Mouse (Mus musculus) layer of hippocampus, adult 11-12 months (tissue): Measurements from ENCODE around the gene Vsig10.
A peak's percentile ranks its signal among the peaks of the same experiment; 100 is the strongest.
"Not testable (repeated sequence)": the region's sequence is repeated elsewhere in the genome, so short reads cannot be mapped to it uniquely, and the experiment has no call there.

Experiments
- DNase-seq: peaks from one replicate; pipeline ENCODE4 v3.0.0; 2022; ENCODE audit warnings: low spot score

Gene Vsig10

GRCm38 (mm10) chr5:117318741-117319629 is at the start of gene Vsig10:
Vsig10 (plus strand) TSS chr5:117319083.
- DNase-seq, result peak; percentile 43

GRCm38 (mm10) chr5:117269395-117269794 is 49.5 kb upstream of the Vsig10 start:
- DNase-seq, result no peak

- DNase-seq, result peak; percentile 62
These were observed 46.9 kb upstream of the Vsig10 start for GRCm38 (mm10) chr5:117271945-117272344.

DNA sequence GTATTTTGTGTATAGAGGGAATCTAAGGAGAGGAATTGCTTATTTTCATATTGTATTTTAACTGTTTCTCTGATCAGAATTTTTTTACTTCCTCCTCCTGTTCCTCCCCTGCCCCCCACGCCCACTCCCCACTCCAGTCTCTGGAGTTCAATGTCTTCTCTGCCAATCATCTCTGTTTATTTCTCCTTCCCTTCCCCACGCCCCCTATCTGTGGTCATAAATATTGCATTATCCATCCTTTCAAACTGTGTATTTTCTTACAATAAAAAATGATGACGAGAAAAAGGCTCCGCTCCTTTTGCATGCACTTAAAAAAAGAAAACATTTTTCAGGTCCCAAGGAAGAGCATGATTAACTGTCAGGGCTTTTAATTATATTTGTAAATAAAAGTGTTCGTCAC is 44.1 kb upstream of the Vsig10 start:
- DNase-seq, result no peak

GRCm38 (mm10) chr5:117277784-117278183 is 41.1 kb upstream of the Vsig10 start:
- no peak for DNase-seq

GRCm38 (mm10) chr5:117278809-117279668 is 39.8 kb upstream of the Vsig10 start:
- no peak for DNase-seq

- DNase-seq, result no peak
These were observed 39.2 kb upstream of the Vsig10 start for GRCm38 (mm10) chr5:117279669-117280050.

- DNase-seq, result no peak
These were observed 37.3 kb upstream of the Vsig10 start for GRCm38 (mm10) chr5:117281536-117281935.

DNA sequence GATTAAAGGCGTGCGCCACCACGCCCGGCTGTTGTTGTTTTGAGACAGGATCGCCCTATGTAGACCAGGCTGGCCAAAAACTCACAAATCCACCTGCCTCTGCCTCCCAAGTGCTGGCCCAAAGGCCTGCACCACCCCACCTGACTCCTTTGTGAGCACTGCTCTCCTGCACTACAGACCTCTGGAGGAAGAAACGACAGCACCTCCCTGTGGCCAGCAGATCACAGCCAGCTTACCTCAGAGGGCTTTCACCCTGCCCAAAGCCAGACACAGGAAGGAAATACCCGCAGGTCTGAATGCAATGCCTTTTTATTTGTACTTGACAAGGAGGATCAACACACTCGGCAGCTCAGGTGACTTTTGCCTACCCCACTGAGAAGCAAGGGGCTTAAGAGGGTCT is 36.5 kb upstream of the Vsig10 start:
- DNase-seq, result no peak

GRCm38 (mm10) chr5:117284029-117284428 is 34.9 kb upstream of the Vsig10 start:
- peak; percentile 59 for DNase-seq

GRCm38 (mm10) chr5:117284682-117285081 is 34.2 kb upstream of the Vsig10 start:
- no peak for DNase-seq

DNA sequence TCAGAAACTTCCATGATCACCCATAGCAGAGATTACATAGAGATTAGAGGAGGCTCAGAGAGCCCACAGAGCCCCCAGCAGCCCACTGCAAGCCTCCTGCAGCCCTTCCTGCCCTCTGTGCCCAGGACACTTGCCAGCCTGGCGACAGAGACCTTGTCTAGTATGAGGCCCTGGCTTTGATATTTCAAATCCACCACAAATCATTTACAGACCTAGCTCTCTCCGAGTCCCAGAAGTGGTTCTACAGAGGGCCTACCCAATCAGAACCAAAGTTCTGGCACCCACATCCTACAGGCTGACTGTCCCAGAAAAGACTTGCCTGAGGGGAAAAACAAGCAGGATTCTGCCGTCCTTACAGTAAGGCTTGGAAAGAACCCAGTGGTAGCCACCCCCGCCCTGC is 33.6 kb upstream of the Vsig10 start:
- no peak for DNase-seq

DNA sequence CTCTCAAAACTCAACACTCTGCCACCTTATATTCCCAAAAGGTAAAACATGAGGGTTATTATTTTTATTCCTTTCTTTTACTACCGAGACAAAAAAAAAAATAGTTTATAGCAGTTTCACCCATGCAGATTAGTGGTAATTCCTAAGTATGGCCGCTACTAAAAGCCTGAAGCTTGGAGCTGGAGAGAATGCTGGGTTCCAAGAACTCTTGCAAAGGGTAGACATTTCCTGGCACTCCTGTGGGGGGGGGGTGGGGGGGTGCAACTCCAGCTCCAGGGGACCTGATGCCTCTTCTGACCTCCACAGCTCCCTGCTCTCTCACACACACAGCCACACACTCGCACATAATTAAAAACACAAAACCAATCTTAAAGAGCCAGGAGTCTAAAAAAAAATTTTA is 32.6 kb upstream of the Vsig10 start:
- DNase-seq, result no peak

DNA sequence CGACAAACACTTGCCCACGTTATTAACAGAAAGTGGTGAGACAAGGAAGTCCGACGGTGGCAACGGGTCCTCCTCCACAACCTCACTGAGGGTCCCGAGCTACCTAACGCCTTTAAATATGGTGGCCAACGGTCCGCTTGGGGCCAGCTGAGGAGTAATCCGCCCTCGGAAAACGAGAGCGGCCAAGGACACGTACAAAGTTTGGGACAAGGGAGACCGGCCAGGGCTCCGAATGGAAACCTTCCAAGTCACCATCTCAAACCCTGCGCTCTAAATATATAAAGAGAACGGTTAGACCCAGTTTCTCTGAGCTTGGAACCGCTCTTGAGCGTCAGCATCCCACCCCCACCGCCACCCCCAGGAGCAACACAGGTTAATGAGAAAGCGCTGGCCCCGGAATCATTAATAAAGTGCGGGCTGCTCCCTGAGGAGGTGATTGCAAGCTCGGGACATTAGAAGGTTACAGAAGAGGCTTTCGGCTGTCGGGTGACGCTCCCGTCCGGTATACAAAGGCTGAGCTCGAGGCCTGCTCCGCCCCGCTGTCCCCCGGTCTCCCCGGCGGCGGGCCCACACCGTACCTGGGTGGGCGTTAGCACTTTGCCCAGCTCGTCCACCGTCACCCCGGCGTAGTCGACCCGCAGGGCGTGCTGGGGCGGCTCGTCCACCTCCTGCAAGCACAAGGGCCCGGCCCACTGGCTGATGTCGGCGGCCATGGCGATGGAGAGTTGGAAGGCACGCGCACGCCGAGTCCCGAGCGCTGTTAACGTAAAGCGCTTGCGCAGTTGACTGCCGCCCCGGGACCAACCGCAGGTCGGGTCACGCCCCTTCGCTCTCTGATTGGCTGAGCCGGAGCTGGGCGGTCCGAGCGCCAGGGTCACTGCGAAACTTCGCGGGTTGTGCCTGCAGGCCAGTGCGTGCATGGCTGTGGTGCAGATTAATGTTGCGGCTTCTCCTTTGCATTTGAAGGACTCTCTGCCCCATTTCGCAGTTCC is 31.8 kb upstream of the Vsig10 start, which contains the start of gene Pebp1:
Gene Pebp1 (minus strand): TSS at position 795 of the 992 bp plus-strand sequence.
- peak; percentile 94 for DNase-seq

- no peak for DNase-seq
These were observed 29.2 kb upstream of the Vsig10 start for GRCm38 (mm10) chr5:117289646-117290045.

- no peak for DNase-seq
These were observed 28.8 kb upstream of the Vsig10 start for GRCm38 (mm10) chr5:117290081-117290480.

GRCm38 (mm10) chr5:117291312-117291711 is 27.6 kb upstream of the Vsig10 start:
- DNase-seq, result no peak

- DNase-seq, result no peak
These were observed 26.3 kb upstream of the Vsig10 start for GRCm38 (mm10) chr5:117292547-117292946.

DNA sequence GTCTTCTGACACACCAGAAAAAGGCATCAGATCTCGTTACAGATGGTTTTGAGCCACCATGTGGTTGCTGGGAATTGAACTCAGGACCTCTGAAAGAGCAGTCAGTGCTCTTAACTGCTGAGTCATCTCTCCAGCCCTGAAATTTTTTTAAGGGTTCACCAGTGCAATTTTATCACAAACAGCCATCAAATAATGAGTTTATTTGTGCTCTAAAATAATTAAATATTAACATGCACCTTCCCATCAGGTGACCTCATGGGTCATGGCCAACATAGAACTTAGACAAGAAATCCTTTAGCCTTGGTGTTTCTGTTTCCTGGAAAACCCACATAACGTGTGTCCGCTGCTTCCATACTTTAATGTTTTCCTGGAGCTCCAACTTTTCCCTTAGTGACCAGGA is 25.1 kb upstream of the Vsig10 start:
- DNase-seq, result not testable (repeated sequence)

DNA sequence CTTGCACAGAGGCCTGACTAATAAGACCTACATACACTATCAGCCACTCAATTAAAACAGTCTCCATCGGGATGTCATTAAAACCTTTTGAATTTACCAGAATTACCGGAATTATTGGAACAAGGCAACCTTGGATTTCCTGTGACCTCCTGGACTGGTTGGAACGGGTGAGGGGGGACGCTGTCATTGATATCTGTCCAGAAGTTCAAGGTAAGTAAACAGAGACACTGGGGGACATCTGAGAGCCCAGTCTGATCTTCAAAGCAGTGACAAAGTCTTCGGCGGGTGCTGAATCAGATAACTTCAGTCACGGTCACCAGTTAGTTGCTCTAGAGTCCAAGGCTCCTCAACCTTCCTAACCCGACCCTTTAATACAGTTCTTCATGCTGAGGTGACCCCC is 23.9 kb upstream of the Vsig10 start:
- no peak for DNase-seq

- DNase-seq, result no peak
These were observed 16.0 kb upstream of the Vsig10 start for GRCm38 (mm10) chr5:117302899-117303298.
